Mouse (Mus musculus) A20 (cell line): ENCODE measurements around the gene Gfpt1.
"Not testable (repeated sequence)": the region's sequence is repeated elsewhere in the genome, so short reads cannot be mapped to it uniquely, and the experiment has no call there.

Experiments
- DNase-seq: peaks from one replicate; pipeline ENCODE4 v3.0.0-alpha.2; 2011; ENCODE audit warnings: low read depth, low spot score

The Gfpt1 gene

DNA sequence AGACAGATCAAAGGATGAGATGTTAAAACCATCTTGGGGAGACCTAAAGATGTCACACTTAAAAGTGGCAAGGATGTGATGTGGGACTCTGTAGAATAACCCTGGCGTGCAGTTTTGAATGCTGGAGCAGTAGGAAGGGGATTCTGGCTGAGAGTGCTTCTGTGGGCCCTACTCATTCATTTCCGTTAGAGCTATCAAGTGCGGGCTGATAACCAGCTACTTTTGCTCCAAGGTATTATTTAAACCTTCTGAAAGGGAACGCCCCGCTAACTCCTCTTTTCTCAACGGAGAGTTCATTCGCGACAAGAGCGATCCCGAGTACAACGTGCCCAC lies 676 bp upstream of the Gfpt1 start:
- DNase-seq, result no peak

DNA sequence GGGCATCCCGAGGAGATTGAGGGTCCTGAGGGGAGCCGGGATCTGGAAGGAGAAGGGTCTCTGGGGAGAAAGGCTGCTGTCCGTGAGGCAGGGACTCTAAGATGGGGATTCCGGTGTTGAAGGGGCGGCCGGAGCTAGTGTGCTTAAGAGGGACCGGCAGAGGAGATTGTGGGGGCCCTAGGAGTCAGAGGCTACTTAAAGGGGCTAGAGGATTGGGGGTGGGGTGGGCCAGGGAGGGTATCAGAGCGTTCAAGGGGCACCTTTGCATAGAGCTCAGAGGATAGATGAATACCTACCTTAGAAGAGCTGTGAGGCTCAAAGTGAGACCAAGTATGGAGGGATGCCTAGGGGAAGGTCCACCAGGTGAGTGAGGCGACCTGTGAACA lies 478 bp downstream of the Gfpt1 start:
- DNase-seq, result peak; percentile 58

DNA sequence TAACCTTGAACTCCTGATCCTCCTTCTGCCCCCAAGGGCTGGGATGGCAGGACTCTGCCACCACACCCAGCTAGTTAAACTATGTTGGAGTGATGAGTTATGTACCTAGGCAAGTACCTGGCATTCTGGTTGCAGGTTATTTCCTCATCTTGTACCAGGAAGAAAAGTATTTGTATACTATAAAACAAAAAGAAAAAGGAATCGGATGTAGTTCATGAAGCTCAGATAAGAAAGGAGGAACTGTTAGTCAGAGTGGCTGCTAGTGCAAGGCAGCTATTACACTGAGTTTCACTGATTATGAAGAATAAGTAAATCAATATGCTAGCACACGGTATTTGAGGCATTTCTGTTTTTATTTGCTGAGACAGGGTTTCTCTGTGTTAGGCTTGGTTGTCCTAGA lies 2.2 kb downstream of the Gfpt1 start:
- DNase-seq, result no peak

DNA sequence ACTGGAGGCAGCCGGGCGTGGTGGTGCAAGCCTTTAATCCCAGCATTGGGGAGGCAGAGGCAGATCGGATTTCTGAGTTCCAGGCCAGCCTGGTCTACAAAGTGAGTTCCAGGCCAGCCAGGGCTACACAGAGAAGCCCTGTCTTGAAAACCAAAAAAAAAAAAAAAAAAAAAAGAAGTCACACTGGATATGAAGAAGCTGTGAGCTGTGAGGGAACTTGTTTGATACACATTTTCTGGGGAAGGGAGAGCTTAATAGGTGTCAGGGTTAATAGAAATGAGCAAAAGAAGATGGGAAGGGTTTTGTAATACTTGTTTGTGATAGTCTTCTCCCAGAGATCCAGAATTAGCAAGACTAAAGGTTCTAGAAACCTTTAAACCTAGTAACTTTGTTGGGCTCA lies 2.9 kb downstream of the Gfpt1 start:
- no peak for DNase-seq

DNA sequence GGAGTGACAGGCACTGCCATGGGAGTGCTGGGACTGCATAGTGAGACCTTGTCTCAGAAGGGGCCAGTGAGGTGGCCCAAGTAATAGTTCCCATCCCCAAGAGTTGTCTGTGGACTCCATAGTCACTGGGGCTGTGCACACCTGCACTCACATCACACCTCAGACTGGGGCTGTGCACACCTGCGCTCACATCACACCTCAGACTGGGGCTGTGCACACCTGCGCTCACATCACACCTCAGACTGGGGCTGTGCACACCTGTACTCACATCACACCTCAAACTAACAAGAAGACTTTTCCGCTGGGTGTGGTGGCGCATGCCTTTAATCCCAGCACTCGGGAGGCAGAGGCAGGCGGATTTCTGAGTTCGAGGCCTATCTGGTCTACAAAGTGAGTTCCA lies 6.1 kb downstream of the Gfpt1 start:
- DNase-seq, result not testable (repeated sequence)

DNA sequence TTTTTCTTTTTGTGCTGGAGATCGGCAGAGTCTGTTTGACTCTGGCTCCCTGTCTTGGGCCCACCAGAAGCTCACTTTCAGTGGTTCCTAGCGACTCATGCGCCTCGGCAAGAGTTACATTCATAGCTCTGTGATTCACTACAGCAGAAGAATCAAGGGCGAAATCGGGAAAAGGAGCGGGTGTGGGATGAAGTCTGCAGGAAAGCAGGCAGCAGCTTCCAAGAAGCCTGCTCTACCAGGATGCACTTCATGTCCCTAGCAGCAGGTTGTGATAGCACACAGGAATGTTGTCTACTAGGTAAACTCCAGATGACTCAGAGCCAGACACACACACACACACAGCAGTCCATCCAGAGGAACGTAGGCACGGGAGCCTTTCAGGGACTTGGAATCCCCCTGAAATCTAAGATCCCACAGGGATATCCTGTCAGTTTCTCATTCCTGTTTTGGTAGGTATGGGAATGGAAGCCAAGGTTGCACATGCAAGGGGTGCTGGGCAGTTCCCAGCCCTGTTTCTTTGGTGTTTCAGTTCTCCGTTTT lies 9.3 kb downstream of the Gfpt1 start:
- no peak for DNase-seq

DNA sequence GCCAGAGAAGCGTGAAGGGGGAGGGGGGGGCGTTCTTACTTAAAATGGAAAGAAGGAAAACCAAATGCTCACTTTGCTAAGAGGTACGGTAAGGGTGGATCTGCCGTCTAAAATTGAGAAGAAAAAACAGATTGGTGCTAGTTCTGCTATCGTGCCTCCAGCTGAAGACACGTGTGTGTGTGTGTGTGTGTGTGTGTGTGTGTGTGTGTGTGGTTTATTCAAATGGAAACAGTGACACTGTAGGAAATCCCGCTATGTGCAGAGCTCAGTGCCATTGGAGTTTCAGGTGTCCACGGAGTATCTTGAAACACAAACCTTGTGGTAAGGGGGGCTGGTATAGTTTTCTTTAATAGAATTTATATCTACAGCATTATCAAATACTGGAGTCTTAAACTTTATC lies 11.5 kb downstream of the Gfpt1 start:
- no peak for DNase-seq

DNA sequence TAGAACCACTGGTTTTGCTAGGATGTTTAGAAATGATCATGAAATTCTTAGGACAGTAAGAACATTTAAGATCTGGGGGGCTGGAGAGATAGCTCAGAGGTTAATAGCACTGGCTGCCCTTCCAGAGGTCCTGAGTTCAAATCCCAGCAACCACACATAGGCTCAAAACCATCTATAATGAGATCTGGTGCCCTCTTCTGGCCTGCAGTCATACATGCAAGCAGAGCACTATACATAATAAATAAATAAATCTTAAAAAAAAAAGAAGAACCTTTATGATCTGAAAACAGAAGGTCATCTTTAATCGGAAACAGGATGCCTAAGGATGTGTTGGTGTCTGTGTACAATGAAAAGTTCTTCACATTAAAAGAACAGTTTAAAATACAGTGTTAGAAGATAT lies 17.1 kb downstream of the Gfpt1 start:
- DNase-seq, result peak; percentile 24

DNA sequence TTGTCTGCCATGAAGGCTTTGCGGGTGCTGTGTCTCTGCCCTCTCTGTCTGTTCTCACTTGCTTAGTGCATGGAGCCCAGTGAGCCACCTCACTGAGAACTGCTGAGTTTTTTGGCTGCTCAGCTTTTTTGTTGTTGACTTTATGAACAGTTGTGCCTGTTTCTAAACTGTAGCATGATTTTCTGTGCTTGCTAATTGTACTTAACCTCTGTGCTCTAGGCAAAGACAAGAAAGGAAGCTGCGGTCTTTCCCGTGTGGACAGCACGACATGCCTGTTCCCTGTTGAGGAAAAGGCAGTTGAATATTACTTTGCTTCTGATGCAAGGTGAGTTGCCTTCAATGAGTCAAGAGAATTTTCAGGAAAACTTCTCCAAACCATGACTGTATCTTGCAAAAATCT lies 20.9 kb downstream of the Gfpt1 start:
- no peak for DNase-seq

DNA sequence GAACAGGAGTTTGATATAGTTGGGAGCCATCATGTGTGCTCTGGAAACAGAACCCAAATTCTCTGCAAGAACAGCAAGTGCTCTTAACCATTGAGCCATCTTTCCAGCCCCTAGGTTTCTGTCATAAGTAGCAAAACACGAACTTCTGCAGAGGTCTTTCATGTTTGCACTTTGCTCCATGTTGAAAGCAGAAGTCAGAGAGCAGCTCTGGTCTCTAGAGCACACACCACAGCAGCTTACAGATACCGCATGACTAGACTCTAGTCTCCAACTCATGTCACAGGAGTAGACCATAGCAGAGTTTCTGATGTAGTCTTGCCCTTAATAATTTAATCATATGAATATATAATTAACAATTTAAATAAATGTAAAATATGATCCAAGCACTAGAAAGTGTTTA lies 25.6 kb downstream of the Gfpt1 start:
- DNase-seq, result peak; percentile 27

DNA sequence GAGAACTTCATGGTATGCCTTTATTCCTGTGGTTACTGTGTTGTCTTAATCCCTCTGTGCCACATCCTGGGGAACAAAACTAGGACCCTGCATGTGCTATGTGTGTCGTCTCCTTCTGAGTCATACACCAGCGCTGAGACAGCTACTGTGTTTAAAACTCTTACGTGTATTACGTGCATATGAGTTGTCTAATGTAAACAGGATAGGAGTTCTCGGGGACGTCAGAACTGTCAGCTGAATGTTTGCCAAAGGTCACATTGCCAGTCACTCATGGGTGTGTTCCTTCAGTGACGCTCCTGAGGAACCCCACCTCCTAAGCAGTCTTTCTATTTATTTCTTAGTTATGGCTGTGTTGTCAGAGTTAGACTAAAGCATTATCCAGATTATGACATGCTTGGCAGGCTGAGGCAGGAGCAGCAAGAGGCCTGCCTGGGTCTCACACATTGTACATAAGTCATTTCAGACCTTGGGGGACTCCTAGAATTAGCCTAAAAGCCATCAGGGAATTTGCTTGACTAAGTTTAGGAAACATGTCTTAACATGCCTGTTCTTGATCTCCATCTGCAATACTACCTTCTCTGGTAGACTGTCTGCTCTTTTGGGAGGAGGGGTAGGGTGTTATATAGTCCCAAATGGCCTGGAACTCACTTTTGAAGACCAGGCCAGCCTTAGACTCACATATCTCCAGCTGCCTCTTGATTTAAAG lies 26.7 kb downstream of the Gfpt1 start:
- DNase-seq, result no peak

DNA sequence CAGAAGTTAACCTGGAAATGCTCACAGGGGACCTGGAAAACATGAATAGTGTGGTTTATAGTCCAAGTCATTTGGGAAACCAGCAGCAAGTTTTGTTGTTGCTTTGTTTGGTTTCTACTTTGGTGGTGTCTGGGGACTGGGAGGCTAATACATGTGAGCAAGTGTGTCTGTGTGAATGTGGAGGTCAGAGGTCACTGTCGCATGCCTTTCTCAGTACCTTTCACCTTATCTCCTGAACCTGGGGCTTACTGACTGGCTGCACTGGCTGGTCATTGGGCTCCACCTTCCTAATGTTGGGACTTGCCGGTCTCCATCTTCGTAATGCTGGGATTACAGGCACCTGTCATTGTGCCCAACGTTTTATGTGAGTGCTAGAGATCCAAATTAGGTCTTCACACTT lies 28.0 kb downstream of the Gfpt1 start:
- no peak for DNase-seq

DNA sequence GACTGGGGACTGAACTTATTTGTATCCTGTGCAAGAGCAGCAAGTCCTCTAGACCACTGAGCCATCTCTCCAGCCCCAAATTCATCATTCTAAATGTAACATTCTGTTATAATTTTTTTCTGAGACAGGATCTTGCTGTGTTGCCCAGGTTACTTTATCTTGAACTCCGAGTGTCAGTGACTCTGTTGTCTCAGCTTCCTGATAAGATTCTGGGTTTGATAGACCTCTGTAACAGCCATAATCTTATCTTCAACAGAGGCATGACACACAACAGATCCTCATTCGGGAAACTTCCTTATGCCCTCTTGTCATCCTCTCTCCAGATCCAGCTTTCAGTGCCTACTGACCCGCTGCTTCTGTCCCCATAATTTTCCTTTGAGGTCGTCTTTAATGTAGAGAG lies 30.1 kb downstream of the Gfpt1 start:
- no peak for DNase-seq

DNA sequence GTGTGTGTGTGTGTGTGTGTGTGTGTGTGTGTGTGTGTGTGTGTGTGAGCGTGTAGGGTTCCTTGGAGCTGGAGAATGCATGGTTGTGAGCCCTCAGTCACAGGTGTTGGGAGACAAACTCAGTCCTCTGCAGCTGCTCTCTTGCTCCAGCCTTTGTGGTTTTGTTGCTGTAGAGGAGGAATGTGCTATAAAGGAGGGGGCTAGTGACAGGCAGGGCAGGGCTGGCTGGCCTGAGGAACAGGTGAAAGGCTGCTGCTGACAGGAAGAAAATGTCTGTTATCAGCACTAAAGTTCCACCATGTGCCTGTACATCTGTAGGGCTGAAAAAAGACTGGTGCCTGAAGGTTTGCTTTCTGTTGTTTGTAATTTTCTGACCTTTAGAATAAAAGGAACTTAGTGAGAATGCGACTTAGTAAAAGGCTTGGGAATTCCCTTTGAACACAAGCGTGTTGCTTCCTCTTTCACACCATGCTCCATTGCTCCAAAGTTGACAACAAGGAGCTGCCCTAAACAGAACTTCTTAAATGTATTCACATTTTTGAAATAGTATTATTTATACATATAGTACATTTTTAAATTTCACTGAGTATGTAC lies 32.5 kb downstream of the Gfpt1 start:
- DNase-seq, result peak; percentile 88

DNA sequence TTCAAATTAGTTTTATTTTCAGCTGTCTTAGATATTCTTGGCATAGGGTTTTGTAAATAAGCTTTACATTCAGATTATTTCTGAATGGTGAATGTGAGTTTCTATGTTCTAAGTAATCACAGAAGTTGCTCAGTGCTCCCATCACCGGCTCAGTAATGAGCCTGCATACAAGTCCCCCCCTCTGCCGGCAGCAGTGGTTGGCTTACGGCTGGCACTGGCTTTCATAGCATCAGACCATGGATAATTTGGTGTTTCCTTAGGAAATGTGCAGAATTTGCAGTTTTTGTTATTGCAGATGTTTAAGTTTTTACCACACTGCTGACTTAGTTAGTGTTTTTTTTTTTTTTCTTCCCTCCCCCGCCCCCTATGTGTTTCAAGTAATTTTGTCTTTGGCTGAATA lies 36.8 kb downstream of the Gfpt1 start:
- DNase-seq, result no peak

DNA sequence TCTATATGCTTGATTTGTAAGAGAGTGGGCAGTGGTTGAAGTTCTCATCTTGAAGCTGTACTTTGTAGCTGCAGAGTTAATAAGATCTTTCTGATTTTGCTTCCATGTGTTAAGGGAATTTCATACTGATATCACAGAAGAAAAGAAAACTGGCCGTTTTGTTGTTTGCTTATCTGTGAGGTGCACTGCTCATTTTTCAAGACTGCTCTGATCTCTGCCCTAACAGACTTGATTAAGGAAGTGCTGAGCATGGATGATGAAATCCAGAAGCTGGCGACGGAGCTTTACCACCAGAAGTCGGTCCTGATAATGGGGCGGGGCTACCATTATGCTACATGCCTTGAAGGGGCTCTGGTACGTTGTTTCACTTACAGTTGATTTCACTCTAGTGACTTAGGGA lies 42.4 kb downstream of the Gfpt1 start:
- no peak for DNase-seq

DNA sequence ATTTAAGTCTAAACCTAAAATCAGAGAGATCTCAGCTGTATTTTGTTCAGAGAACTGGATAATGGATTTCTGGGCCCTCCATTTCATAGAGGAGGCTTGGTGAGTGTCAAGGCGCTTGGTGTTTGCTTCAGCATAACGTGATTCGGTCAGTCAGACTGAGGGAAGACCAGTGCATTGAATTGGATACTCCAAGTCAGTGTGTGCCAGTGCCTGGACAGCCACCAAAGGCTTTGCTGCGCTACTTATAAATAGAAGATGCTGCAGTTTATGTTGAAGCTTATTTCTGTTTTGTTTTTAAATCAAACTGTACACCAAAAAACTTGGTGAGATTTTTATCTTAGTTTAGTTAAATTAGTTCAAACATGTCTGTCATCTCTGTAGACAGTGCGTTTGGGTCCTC lies 45.7 kb downstream of the Gfpt1 start:
- no peak for DNase-seq

DNA sequence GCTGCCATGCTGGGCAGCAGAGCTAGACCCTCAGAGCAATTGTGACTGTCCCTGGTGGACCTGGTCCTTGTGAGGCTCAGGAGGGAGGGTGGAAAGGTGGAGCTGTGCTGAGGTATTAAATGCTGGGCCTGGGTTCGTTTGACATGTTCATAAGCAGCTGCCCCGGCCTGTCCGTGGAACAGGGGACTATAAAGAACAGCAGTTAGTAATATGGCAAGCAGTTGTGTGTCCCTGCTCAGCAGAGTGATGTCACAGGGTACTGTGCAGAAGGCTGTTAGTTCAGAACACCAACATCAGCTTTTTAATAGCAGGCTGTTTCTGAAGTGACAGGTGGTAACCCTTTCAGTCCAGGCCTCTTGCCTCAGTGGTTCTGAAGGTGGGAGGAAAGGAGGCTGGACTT lies 48.2 kb downstream of the Gfpt1 start:
- DNase-seq, result no peak

DNA sequence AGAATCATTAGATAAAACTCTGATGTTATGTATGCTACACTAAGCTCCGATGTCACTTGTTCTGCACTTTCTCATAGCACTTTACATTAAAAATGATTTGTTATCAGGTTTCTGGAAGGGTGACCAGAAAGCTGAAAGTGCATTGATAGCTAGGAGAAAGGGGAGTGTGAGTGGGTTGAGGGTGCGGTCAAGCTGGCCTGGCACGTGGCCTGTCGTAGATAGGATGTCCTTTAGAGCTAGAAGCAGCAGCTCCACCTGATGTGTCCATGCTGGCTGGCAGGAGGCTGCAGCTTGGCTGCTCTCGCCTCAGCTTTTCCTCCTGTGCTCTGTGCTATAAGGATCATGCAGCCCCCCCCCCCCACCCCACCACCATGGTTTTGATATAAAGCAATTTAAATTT lies 49.8 kb downstream of the Gfpt1 start:
- no peak for DNase-seq

DNA sequence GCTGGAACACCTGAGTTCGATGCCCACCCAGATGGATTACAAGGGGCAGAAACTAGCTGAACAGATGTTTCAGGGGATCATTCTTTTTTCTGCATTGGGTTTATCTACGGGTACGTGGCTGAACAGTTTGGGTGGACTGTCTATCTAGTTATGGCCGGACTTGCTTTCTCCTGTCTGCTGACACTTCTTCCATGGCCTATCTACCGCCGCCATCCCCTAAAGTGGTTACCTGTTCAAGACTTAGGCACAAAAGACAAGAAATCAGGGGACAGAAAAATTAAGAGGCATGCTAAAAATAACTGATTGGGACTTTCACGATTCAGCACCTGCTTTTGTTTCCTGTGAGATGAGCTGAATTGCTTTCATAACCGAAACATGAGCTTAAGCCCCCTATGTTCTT lies 51.0 kb downstream of the Gfpt1 start:
- peak; percentile 62 for DNase-seq

DNA sequence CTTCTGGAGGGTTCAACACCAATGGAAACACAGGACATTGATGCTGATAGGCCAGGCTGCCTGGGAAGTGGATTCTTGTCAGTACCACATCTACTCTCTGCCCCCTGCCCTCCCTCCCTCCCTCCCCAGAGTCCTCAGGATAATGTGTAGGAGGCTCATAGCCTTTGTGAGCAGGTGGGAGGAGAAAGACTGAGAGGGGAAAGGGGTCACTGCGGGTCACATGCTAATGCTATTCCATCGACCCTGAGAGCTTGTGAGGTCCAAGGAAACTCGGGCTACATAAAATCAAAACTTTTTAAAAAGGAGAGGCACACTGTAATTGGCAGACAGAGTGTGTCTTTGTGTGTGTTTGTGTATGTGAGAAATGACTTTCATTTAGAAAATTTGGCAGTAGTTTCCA lies 56.6 kb downstream of the Gfpt1 start:
- no peak for DNase-seq

DNA sequence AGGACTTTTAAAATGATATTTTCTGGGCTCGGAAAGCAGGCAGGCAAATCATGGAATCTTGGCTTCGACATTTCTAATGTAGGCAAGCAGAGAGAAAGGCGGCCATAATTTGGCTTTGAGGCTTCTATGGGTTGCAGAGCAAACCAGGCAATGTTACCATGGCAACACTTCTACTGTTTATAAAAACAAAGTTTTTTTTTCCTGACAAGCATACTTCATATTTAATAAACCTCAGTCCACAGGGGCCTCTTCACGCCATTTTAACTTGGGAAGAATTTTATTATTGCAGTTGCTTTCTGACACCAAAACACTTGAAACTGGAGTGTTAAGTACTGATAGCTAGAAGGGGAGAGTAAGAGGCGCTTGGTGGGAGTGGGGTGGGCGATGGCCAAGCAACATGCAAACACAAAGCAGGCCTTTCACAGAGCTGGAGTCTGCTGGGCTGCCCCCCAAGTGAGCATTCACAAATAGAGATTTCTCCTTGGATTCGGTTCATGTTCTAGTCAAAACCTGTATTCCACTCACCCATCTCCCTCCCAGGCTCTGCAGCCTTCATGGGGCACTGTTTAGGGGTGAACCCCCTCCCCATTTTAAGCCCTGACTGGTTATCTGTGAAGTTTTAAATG lies 57.1 kb downstream of the Gfpt1 start:
- no peak for DNase-seq

DNA sequence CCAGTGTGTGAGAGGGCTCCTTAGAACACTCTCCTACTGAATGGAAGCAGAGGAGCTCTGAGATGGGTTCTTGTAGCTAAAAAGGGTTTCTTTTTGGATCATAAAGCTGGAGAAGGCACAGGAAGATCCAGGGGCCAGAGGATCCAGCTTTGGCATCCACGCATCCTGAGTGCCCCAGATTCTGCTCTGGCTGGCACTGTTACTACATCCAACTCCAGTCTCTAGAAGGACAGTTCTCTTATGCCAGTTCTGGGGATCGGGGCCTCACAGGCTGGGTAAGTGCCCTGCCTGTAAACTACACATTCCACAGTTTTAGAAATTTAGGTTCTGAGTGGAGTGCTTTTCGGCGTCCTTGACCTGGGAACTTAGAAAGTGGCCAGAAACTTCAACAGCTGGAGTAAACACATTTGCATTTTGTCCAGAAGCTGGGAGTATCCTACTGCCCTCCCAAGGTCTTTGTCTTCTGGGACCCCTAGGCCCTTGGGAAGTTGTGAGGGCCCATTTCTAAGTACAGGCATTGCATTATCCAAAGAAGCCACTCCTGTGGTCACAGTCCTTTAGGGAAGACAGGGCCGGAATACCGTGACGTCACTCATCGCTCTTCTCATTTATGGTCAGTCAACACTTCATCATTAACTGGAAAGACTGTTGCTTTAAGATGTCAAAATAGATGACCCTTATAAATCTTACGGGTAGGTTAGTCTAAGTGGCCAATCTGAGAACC lies 57.8 kb downstream of the Gfpt1 start:
- no peak for DNase-seq
